Mouse (Mus musculus) heart, postnatal 10 days (tissue): Measurements from ENCODE around the gene Nckap5. TPM values are rescaled to one million over a fixed set of nuclear protein-coding genes. Genes with fewer than 3 reads are reported as not detected.

Experiments used
- DNase-seq, 2 experiments: peaks; one replicate each; pipeline ENCODE4 v3.0.0; 2021
- intact Hi-C: fragments of 180-260 bp; cut with DNase I; formaldehyde crosslinking; loops from one replicate; pipeline ENCODE4 v1.15.1; 2025
- total RNA-seq, 2 experiments: library from RNA; stranded (reverse); gene quantifications; 2 replicates each; pipeline ENCODE4 v1.2.3; 2021

The Nckap5 gene
- total RNA-seq, 2 experiments from 2014 or later = 17.8 to 18.2 TPM

- no peak for DNase-seq
- intact Hi-C loops = no loop called here
Measured at GRCm38 (mm10) chr1:126254364-126254763, 576.2 kb downstream of the Nckap5 start.

GRCm38 (mm10) chr1:126253934-126254333 is 576.7 kb downstream of the Nckap5 start:
- intact Hi-C loops = no loop called here
- DNase-seq = no peak

- peak; percentile 10 to 31 for DNase-seq
- intact Hi-C loops = no loop called here
Measured at GRCm38 (mm10) chr1:126233196-126233595, 597.4 kb downstream of the Nckap5 start.

- no peak for DNase-seq
- intact Hi-C loops = no loop called here
Measured at GRCm38 (mm10) chr1:126231199-126231598, 599.4 kb downstream of the Nckap5 start.

GRCm38 (mm10) chr1:126210212-126210611 is 620.4 kb downstream of the Nckap5 start:
- intact Hi-C loops = no loop called here
- DNase-seq = no peak

- intact Hi-C loops = no loop called here
- DNase-seq = no peak
Measured at GRCm38 (mm10) chr1:126209743-126210142, 620.9 kb downstream of the Nckap5 start.

- intact Hi-C loops = no loop called here
- DNase-seq = no peak
Measured at GRCm38 (mm10) chr1:126209131-126209530, 621.5 kb downstream of the Nckap5 start.

- DNase-seq = no peak
- intact Hi-C loops = no loop called here
Measured at GRCm38 (mm10) chr1:126196937-126197336, 633.7 kb downstream of the Nckap5 start.

GRCm38 (mm10) chr1:126190353-126190752 is 640.2 kb downstream of the Nckap5 start:
- intact Hi-C loops = no loop called here
- DNase-seq = no peak

- intact Hi-C loops = no loop called here
- no peak for DNase-seq
Measured at GRCm38 (mm10) chr1:126183751-126184150, 646.8 kb downstream of the Nckap5 start.

- intact Hi-C loops = no loop called here
- DNase-seq = no peak
Measured at GRCm38 (mm10) chr1:126168579-126168978, 662.0 kb downstream of the Nckap5 start.

GRCm38 (mm10) chr1:126168131-126168530 is 662.5 kb downstream of the Nckap5 start:
- DNase-seq = no peak
- intact Hi-C loops = no loop called here

- intact Hi-C loops = no loop called here
Measured at GRCm38 (mm10) chr1:126167546-126167945, 663.1 kb downstream of the Nckap5 start.

GRCm38 (mm10) chr1:126159287-126159686 is 671.3 kb downstream of the Nckap5 start:
- intact Hi-C loops = no loop called here
- no peak for DNase-seq

More at GRCm38 (mm10) chr1:126167546-126167945, 663.1 kb downstream of the Nckap5 start:
- DNase-seq = no peak

GRCm38 (mm10) chr1:126155816-126156215 is 674.8 kb downstream of the Nckap5 start:
- no peak for DNase-seq
- intact Hi-C loops = no loop called here

- intact Hi-C loops = no loop called here
Measured at GRCm38 (mm10) chr1:126153516-126154234, 676.9 kb downstream of the Nckap5 start.

GRCm38 (mm10) chr1:126152217-126152616 is 678.4 kb downstream of the Nckap5 start:
- no peak for DNase-seq

More at GRCm38 (mm10) chr1:126153516-126154234, 676.9 kb downstream of the Nckap5 start:
- peak; percentile 3 to 20 for DNase-seq

GRCm38 (mm10) chr1:126149966-126150365 is 680.6 kb downstream of the Nckap5 start:
- DNase-seq = no peak
- intact Hi-C loops = no loop called here

More at GRCm38 (mm10) chr1:126152217-126152616, 678.4 kb downstream of the Nckap5 start:
- intact Hi-C loops = no loop called here

GRCm38 (mm10) chr1:126135717-126136116 is 694.9 kb downstream of the Nckap5 start:
- intact Hi-C loops = no loop called here
- no peak for DNase-seq

- intact Hi-C loops = no loop called here
- no peak for DNase-seq
Measured at GRCm38 (mm10) chr1:126132316-126132715, 698.3 kb downstream of the Nckap5 start.

GRCm38 (mm10) chr1:126129129-126129528 is 701.5 kb downstream of the Nckap5 start:
- DNase-seq = no peak

GRCm38 (mm10) chr1:126123111-126123510 is 707.5 kb downstream of the Nckap5 start:
- DNase-seq = peak; percentile 21 to 36
- intact Hi-C loops = no loop called here

More at GRCm38 (mm10) chr1:126129129-126129528, 701.5 kb downstream of the Nckap5 start:
- intact Hi-C loops = no loop called here
